Mouse (Mus musculus) E14TG2a.4 (cell line): Measurements from ENCODE around the gene Palmd.

Experiments used
- H3K27me3 ChIP-seq: 2 replicates; pipeline ENCODE4 v1.6.1; 2014; ENCODE audit warnings: low read length, control low read depth; ENCODE audit not compliant: insufficient read depth
- H3K36me3 ChIP-seq: 2 replicates; pipeline ENCODE4 v1.6.1; 2014; ENCODE audit warnings: low read length, control low read depth; ENCODE audit not compliant: insufficient read depth
- H3K4me1 ChIP-seq: replicated peaks from 2 replicates; pipeline ENCODE4 v1.6.1; 2014; ENCODE audit warnings: low read depth, low read length, control low read depth
- H3K4me3 ChIP-seq: replicated peaks from 2 replicates; pipeline ENCODE4 v1.5.1; 2014; ENCODE audit warnings: mild to moderate bottlenecking, low read length
- H3K9me3 ChIP-seq: 2 replicates; pipeline ENCODE4 v1.6.1; 2014; ENCODE audit warnings: low read length, control low read depth
- CTCF ChIP-seq: conservative IDR thresholded peaks from 2 replicates; pipeline ENCODE4 v1.5.1; 2014; ENCODE audit warnings: low read length
- NANOG ChIP-seq: IDR thresholded peaks from 2 replicates; pipeline ENCODE4 v1.6.1; 2014; ENCODE audit warnings: borderline replicate concordance, low read length, mixed read lengths
- POU5F1 ChIP-seq: IDR thresholded peaks from 2 replicates; pipeline ENCODE4 v1.6.1; 2014; ENCODE audit warnings: low read length, borderline replicate concordance

Palmd gene

GRCm38 (mm10) chr3:116986451-116986850, 17.7 kb upstream of the Palmd start:
- Histone ChIP-seq H3K9me3 (no peaks in the 10 kb centered on the region), H3K4me1 (no peaks in the 10 kb centered on the region), H3K4me3 (no peak overlapping the region), H3K36me3 (no peaks in the 10 kb centered on the region), H3K27me3 (no peaks in the 10 kb centered on the region)
- TF ChIP-seq NANOG: no peak

- no peak for TF ChIP-seq CTCF
- TF ChIP-seq NANOG: no peak
- TF ChIP-seq POU5F1: no peak
- no peak overlapping the region for H3K4me3 ChIP-seq
- no peaks in the 10 kb centered on the region for H3K27me3 ChIP-seq
- no peaks in the 10 kb centered on the region for H3K4me1 ChIP-seq
- H3K36me3 ChIP-seq: no peaks in the 10 kb centered on the region
- no peaks in the 10 kb centered on the region for H3K9me3 ChIP-seq
These were observed 17.0 kb upstream of the Palmd start for GRCm38 (mm10) chr3:116985741-116986140.

GRCm38 (mm10) chr3:116985042-116985455, 16.3 kb upstream of the Palmd start:
- Histone ChIP-seq H3K9me3 (no peaks in the 10 kb centered on the region), H3K36me3 (no peaks in the 10 kb centered on the region), H3K4me1 (no peaks in the 10 kb centered on the region), H3K27me3 (no peaks in the 10 kb centered on the region), H3K4me3 (no peak overlapping the region)
- TF ChIP-seq POU5F1: no peak

- Histone ChIP-seq H3K9me3 (peaks cover 6% of the 10 kb centered on the region; the same call in 1 of the 2 replicates), H3K36me3 (no peaks in the 10 kb centered on the region), H3K4me1 (no peaks in the 10 kb centered on the region), H3K27me3 (no peaks in the 10 kb centered on the region), H3K4me3 (no peak overlapping the region)
- no peak for TF ChIP-seq POU5F1
- no peak for TF ChIP-seq NANOG
- no peak for TF ChIP-seq CTCF
These were observed 13.2 kb upstream of the Palmd start for GRCm38 (mm10) chr3:116981811-116982575.

- Histone ChIP-seq H3K27me3 (peaks cover 14% of the 10 kb centered on the region), H3K36me3 (no peaks in the 10 kb centered on the region), H3K9me3 (no peaks in the 10 kb centered on the region), H3K4me3 (no peak overlapping the region), H3K4me1 (peaks cover 4% of the 10 kb centered on the region; the same call in 1 of the 2 replicates)
- TF ChIP-seq NANOG (no peak), CTCF (no peak), POU5F1 (no peak)
These were observed 999 bp upstream of the Palmd start for GRCm38 (mm10) chr3:116969786-116970185.

GRCm38 (mm10) chr3:116969003-116969402, 216 bp upstream of the Palmd start:
- Histone ChIP-seq H3K4me3 (peak overlapping the region; percentile 58), H3K9me3 (no peaks in the 10 kb centered on the region), H3K36me3 (no peaks in the 10 kb centered on the region), H3K27me3 (peaks cover 14% of the 10 kb centered on the region), H3K4me1 (peaks cover 4% of the 10 kb centered on the region; the same call in 1 of the 2 replicates)
- TF ChIP-seq POU5F1 (no peak), NANOG (no peak), CTCF (no peak)

- Histone ChIP-seq H3K36me3 (no peaks in the 10 kb centered on the region), H3K4me3 (peak within 1 kb of the TSS; percentile 58), H3K4me1 (peaks cover 4% of the 10 kb centered on the region; the same call in 1 of the 2 replicates), H3K9me3 (no peaks in the 10 kb centered on the region), H3K27me3 (peaks cover 14% of the 10 kb centered on the region)
- no peak for TF ChIP-seq NANOG
These were observed 820 bp downstream of the Palmd start, which contains the start of gene 4930455H04Rik for GRCm38 (mm10) chr3:116967967-116968366. Gene 4930455H04Rik, plus strand, starts transcription at chr3:116968267.

- no peak overlapping the region for H3K4me3 ChIP-seq
- TF ChIP-seq POU5F1 (no peak), CTCF (no peak), NANOG (no peak)
- no peaks in the 10 kb centered on the region for H3K36me3 ChIP-seq
- peaks cover 14% of the 10 kb centered on the region for H3K27me3 ChIP-seq
- no peaks in the 10 kb centered on the region for H3K9me3 ChIP-seq
- H3K4me1 ChIP-seq: peaks cover 4% of the 10 kb centered on the region; the same call in 1 of the 2 replicates
These were observed 1.4 kb downstream of the Palmd start for GRCm38 (mm10) chr3:116967436-116967835.

- peaks cover 9% of the 10 kb centered on the region for H3K4me1 ChIP-seq
- peaks cover 14% of the 10 kb centered on the region for H3K27me3 ChIP-seq
- H3K9me3 ChIP-seq: no peaks in the 10 kb centered on the region
- TF ChIP-seq CTCF (no peak), NANOG (no peak), POU5F1 (no peak)
- no peak overlapping the region for H3K4me3 ChIP-seq
- no peaks in the 10 kb centered on the region for H3K36me3 ChIP-seq
These were observed 2.0 kb downstream of the Palmd start for GRCm38 (mm10) chr3:116966800-116967199.
